Mouse (Mus musculus): ENCODE results near the gene C2.

C2 gene

DNA sequence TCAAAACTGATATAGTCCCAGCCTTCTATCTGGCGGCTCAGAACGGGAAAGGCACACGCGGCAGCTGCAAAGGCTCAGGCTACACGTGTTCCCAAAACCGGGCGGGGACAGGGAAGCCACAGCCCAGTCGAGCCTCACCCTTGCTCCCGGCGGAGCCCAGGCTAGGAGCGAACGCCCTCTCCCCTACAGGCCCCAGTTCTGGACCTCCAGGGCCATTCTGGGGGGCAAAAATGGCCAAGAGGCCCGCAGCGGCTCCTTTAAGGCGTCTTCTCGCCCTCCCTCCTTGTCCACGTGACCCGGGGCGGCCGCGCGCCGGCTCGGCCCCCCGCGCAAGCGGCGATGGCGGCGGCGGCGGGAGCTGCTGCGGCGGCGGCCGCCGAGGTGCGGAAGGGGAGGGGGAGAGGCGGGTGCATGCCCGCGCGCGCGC, at the start of gene C2, which contains the start of gene Ehmt2:
TSS of gene C2 (minus strand) at position 106 of the 427 bp plus-strand sequence.
TSS of gene Ehmt2 (plus strand) at position 310 of the 427 bp plus-strand sequence.
- DNase-seq (ENCODE audit: low spot score) = peak; percentile 76

DNA sequence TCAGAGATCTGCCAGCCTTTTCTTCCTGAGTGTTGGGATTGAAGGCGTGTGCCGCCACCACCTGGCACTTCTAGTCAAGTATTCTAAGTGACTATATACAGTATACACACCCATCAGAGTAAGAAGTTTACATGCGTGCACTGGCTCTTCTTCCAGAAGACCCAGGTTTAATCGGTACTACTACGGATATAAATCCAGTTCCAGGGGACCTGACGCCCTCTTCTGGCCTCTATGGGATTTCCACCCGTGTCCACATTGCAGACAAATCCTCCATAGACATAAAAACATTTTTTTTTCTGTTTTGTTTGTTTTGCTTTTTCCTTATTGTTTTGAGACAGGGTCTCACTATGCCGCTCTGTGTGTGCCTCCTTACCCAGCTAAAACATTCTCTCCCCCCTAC, 49.5 kb upstream of the C2 start:
- DNase-seq (ENCODE audit: low spot score) = no peak

GRCm38 (mm10) chr17:34946486-34947140, 48.5 kb upstream of the C2 start:
- no peak for DNase-seq (ENCODE audit: low spot score)

DNA sequence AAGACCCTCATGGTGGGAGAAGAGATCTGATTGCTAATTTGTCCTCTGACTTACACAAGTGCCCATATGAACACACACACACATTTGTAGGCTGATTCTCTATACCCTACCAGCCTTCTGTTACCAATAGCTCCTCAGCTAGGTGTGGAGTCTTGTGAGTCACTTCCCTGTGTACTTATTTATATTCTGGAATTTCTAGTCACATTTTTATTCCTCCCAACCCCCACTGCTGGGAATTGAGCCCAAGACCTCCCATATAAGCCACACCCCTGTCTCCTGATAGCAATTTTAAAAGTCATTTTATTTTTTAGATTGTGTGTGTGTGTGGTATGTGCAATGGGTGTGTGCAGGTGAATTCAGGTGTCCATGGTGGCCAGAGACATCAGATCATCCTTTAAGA, 46.3 kb upstream of the C2 start:
- no peak for DNase-seq (ENCODE audit: low spot score)

- DNase-seq (ENCODE audit: low spot score) = no peak
Observed at GRCm38 (mm10) chr17:34943128-34943815, 45.2 kb upstream of the C2 start.

- no peak for DNase-seq (ENCODE audit: low spot score)
Observed at GRCm38 (mm10) chr17:34941344-34942041, 43.4 kb upstream of the C2 start.

GRCm38 (mm10) chr17:34937960-34938505, 40.0 kb upstream of the C2 start:
- DNase-seq (ENCODE audit: low spot score) = no peak

DNA sequence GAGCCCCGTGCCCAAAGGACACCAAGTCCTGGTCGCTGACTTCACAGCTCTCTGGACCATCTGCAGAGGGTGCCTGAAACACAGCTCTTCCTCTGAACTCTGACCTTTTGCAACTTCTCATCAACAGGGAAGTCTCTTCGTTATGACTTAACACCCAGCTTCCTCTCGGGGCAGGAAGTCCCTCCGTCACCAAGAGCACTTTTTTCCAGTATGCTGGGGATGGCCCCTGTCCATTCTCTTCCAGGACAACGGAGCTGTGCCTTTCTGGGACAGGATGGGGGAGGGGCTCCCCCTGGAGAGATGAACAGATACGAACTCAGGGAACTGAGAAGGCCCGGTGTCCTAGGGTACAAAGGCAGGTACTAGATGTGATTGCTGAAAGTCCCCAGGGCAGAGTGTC, 36.8 kb upstream of the C2 start:
- no peak for DNase-seq (ENCODE audit: low spot score)

DNA sequence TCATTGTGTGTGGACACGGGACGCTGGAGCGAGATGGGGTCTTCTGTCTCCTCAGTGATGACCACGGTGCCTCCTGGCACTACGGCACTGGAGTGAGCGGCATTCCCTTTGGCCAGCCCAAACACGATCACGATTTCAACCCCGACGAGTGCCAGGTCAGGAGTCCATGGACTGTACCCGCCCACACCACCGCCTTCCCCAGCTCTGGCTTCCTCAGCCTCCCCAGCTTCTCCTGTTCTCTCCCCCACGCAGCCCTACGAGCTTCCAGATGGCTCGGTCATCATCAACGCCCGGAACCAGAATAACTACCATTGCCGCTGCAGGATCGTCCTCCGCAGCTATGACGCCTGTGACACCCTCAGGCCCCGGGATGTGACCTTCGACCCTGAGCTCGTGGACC, 36.0 kb upstream of the C2 start:
- DNase-seq (ENCODE audit: low spot score) = no peak

- DNase-seq (ENCODE audit: low spot score) = no peak
Observed at GRCm38 (mm10) chr17:34932287-34932686, 34.2 kb upstream of the C2 start.

DNA sequence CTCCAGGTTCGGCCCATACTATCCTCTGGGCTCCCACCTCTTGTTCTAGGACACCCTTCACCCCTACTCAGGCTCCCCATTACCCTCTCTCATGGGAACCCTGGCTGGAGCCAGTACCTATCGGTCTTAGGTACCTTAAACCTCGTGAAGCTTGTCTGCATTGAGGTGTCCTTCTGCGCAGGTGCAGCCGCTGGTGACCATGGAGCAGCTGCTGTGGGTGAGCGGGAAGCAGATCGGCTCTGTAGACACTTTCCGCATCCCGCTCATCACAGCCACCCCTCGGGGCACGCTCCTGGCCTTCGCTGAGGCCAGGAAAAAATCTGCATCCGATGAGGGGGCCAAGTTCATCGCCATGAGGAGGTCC, 33.7 kb upstream of the C2 start:
- no peak for DNase-seq (ENCODE audit: low spot score)

DNA sequence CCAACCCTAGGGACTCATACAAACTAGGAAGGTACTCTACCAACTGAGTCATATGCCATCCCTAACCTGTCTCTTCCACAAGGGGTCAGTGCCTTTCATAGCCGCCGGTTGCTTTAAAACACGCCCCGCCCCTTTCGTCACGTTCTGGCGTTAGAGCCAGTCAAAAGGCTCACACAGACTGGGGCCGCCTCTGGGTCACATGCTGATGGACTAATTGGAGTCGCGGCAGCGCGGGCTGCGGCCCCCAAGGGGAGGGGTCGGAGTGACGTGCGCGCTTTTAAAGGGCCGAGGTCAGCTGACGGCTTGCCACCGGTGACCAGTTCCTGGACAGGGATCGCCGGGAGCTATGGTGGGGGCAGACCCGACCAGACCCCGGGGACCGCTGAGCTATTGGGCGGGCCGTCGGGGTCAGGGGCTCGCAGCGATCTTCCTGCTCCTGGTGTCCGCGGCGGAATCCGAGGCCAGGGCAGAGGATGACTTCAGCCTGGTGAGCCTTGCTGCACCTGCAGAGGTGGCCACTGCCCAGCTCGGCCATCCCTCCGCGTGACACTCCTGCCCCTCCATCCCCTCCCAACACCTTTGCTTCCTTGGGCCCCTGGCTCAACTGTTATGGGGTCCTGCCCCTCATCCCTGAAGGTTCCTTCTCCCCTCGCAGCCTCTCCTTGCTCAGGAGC, 33.1 kb upstream of the C2 start, which contains the start of gene Neu1:
TSS of gene Neu1 (plus strand) at position 193 of the 674 bp plus-strand sequence.
- peak; percentile 95 for DNase-seq (ENCODE audit: low spot score)

DNA sequence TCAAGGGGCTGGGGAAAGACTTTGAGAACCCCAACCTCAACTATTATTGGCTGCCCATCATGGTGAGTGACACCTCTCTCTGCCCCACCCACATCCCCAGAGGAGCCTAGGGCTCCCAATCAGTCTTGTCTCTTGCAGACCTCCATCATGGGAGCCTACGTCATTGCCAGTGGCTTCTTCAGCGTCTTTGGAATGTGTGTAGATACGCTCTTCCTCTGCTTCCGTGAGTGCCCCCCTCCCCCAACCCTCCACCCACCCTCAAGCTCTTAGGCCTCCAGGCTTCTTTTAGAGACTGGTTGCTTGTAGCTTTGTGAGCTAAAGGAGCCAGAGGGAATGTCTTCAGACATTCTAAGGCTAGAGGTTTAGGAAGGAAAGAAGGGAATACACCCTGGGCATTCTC, 30.8 kb upstream of the C2 start:
- no peak for DNase-seq (ENCODE audit: low spot score)

- DNase-seq (ENCODE audit: low spot score) = no peak
Observed at GRCm38 (mm10) chr17:34927306-34928019, 29.4 kb upstream of the C2 start.

DNA sequence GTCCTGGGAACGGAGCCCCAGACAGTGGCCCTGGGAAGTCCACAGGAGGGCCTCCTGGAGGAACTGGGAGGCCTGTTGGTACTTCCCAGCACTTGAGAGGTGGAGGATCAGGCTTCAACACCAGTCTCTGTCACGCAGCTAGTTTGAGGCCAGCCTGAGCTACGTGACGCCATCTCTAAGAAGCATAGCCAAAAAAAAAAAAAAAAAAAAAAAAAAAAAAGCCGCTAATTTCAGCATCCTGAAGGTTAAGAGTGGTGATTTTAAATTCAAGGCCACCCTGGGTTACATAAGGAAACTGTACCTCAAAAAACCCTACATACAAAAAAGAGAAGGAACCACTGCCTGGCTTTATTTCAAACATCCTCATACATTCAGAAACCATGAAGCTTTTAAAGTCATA, 26.2 kb upstream of the C2 start:
- no peak for DNase-seq (ENCODE audit: low spot score)

GRCm38 (mm10) chr17:34922939-34923338, 24.9 kb upstream of the C2 start:
- DNase-seq (ENCODE audit: low spot score) = no peak

GRCm38 (mm10) chr17:34917188-34917587, 19.1 kb upstream of the C2 start:
- DNase-seq (ENCODE audit: low spot score) = no peak

GRCm38 (mm10) chr17:34916316-34916715, 18.3 kb upstream of the C2 start:
- DNase-seq (ENCODE audit: low spot score) = no peak

DNA sequence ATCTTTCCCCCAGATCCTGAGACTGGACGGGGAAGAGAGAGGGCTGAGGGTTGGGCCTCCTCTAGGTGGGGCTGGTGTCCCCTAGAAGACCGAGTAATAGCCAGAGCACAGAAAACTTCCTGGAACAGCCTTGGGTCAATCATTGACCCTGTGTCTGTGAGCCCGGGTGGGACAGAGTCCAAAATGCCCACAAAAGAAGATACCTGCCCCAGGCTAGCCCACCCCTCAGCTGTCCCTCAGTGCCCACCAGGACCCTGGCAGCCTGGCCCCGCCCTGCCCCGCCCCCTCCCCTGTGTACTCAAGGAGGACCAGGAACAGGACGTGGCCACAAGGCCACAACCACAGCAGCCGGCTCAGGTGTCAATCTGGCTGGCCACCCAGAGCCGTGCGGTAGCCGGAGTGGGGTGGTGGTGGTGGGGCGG, 17.4 kb upstream of the C2 start:
- no peak for DNase-seq (ENCODE audit: low spot score)

DNA sequence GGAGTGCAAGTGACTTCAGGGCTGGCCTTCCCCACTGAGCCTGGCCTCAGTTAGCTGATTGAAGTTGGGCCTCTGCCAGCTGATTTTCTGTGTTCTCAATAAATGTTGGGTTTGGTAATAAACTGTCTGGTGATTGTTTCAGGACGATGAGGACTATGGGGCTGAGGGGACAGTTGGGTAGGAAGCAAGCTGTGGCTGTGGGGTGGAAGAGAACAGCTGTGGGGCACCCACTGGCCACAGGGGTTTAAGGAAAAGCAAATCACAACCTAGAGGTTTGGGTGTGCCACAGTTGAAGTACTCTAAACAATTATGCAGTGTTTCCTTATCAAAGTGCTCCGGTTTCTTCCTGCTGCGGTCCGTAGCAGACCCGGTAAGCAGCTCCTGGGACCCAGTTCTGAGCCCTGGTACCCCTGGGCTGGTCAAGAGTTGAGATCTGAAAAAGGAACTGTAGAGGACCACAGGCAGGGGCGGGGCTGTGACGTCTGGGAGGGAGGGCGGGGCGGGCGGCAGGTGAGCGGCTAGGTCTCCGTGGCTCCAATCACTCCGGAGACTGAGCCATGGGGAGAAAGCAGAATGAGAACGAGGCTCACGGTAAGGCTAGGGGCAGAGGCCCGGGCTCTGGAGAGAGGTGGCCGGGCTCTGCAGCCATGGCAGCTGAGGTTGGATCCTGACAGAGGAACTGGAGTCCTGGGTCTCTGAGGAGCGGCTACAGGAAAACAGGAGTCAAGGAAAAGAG, 16.0 kb upstream of the C2 start, which contains the start of gene Slc44a4:
TSS of gene Slc44a4 (plus strand) at position 537 of the 736 bp plus-strand sequence.
- DNase-seq (ENCODE audit: low spot score) = no peak

DNA sequence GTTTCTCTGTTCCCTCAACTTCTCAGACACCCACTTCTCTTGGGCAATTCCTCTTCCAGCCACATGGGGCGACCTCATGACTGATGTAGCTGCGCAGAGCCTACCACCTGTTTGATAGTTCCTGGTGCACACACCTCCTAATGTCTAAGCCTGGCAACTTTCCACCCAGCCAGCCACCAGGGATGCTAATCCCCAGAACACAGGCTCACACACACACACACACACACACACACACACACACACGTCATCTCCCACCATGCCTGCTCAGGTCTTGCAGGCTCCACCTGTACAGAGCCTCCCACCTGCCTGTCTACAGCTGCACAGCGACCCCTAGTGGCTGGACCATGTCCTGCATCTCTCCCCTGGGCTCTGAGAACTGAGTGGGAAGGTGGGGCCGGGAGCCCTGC, 13.9 kb upstream of the C2 start:
- DNase-seq (ENCODE audit: low spot score) = peak; percentile 87

All from urinary bladder, postnatal 25 days (tissue).